Mouse (Mus musculus): ENCODE measurements around the gene Pkp1.

GRCm38 (mm10) chr1:135828918-135829317 lies 90.1 kb downstream of the Pkp1 start:
- TF ChIP-seq CTCF (IDR thresholded peaks at IDR 0.05; ENCODE audit: borderline replicate concordance, insufficient read depth, low read length) (0 out of 2 replicates have a peak, but pooled peaks have one; percentile 14), POLR2A (IDR thresholded peaks at IDR 0.05; ENCODE audit: low read depth, low read length) (no peak)
